Mouse (Mus musculus) lung, postnatal 36 days (tissue): ENCODE measurements around the gene Txndc9.
"Not testable (repeated sequence)": the region's sequence is repeated elsewhere in the genome, so short reads cannot be mapped to it uniquely, and the experiment has no call there.

Experiments used
- DNase-seq: peaks from one replicate; pipeline ENCODE4 v3.0.0; 2022; ENCODE audit warnings: mixed read lengths

The Txndc9 gene

GRCm38 (mm10) chr1:37997867-37998266 lies at the start of gene Txndc9, which contains the start of gene Eif5b:
TSS of gene Txndc9 (minus strand) at chr1:37997893.
TSS of gene Eif5b (plus strand) at chr1:37998010.
- DNase-seq = peak; percentile 97

GRCm38 (mm10) chr1:38038898-38039297 lies 41.2 kb upstream of the Txndc9 start:
- DNase-seq = no peak

GRCm38 (mm10) chr1:38037375-38037774 lies 39.7 kb upstream of the Txndc9 start:
- DNase-seq = no peak

GRCm38 (mm10) chr1:38035521-38035920 lies 37.8 kb upstream of the Txndc9 start:
- no peak for DNase-seq

- no peak for DNase-seq
Measured at GRCm38 (mm10) chr1:38031391-38031790, 33.7 kb upstream of the Txndc9 start.

- peak; percentile 66 for DNase-seq
Measured at GRCm38 (mm10) chr1:38027301-38027700, 29.6 kb upstream of the Txndc9 start.

- no peak for DNase-seq
Measured at GRCm38 (mm10) chr1:38014551-38015203, 17.0 kb upstream of the Txndc9 start.

- no peak for DNase-seq
Measured at GRCm38 (mm10) chr1:38012509-38012908, 14.8 kb upstream of the Txndc9 start.

GRCm38 (mm10) chr1:38012104-38012503 lies 14.4 kb upstream of the Txndc9 start:
- DNase-seq = peak; percentile 43

- DNase-seq = no peak
Measured at GRCm38 (mm10) chr1:38011647-38012046, 14.0 kb upstream of the Txndc9 start.

GRCm38 (mm10) chr1:38006741-38007140 lies 9.0 kb upstream of the Txndc9 start:
- DNase-seq = no peak

GRCm38 (mm10) chr1:38003046-38003445 lies 5.4 kb upstream of the Txndc9 start:
- no peak for DNase-seq

GRCm38 (mm10) chr1:38001956-38002355 lies 4.3 kb upstream of the Txndc9 start:
- no peak for DNase-seq

GRCm38 (mm10) chr1:38000844-38001243 lies 3.2 kb upstream of the Txndc9 start:
- no peak for DNase-seq

- DNase-seq = no peak
Measured at GRCm38 (mm10) chr1:37999552-37999951, 1.9 kb upstream of the Txndc9 start.

- no peak for DNase-seq
Measured at GRCm38 (mm10) chr1:37998371-37999199, 892 bp upstream of the Txndc9 start.

- DNase-seq = peak; percentile 100
Measured at GRCm38 (mm10) chr1:37996877-37997484, 712 bp downstream of the Txndc9 start.

- no peak for DNase-seq
Measured at GRCm38 (mm10) chr1:37996226-37996625, 1.5 kb downstream of the Txndc9 start.

- DNase-seq = no peak
Measured at GRCm38 (mm10) chr1:37987856-37988255, 9.8 kb downstream of the Txndc9 start.

GRCm38 (mm10) chr1:37985764-37986323 lies 11.8 kb downstream of the Txndc9 start:
- peak; percentile 24 for DNase-seq

- no peak for DNase-seq
Measured at GRCm38 (mm10) chr1:37984326-37984725, 13.4 kb downstream of the Txndc9 start.

- no peak for DNase-seq
Measured at GRCm38 (mm10) chr1:37977303-37977702, 20.4 kb downstream of the Txndc9 start.

- DNase-seq = not testable (repeated sequence)
Measured at GRCm38 (mm10) chr1:37976666-37977065, 21.0 kb downstream of the Txndc9 start.
